Mouse (Mus musculus) erythroblast, adult 5-6 weeks (primary cell): ENCODE results near the gene Grik1. TPM values are rescaled to one million over a fixed set of nuclear protein-coding genes. Genes with fewer than 3 reads are reported as not detected.

Experiments used
- ATAC-seq: replicated peaks from 2 replicates; pipeline ENCODE4 v1.8.0; 2016; ENCODE audit warnings: moderate number of reproducible peaks, mild to moderate bottlenecking, moderate TSS enrichment, inconsistent platforms; ENCODE audit not compliant: poor library complexity, low FRiP score, severe bottlenecking
- total RNA-seq, 2 experiments: library from RNA; stranded (forward) in 1 of 2; stranded (reverse) in 1 of 2; fragments of 150-400 nt in 1 of 2; fragments of 200-764, 138-1000 nt in 1 of 2; gene quantifications; 2 replicates each; pipeline versions ENCODE4 v1.2.3 to v1.2.4; 2015 to 2017; ENCODE audit warnings: low replicate concordance in 2 of 2

Grik1 gene
- total RNA-seq, 2 experiments from 2014 or later = not detected

DNA sequence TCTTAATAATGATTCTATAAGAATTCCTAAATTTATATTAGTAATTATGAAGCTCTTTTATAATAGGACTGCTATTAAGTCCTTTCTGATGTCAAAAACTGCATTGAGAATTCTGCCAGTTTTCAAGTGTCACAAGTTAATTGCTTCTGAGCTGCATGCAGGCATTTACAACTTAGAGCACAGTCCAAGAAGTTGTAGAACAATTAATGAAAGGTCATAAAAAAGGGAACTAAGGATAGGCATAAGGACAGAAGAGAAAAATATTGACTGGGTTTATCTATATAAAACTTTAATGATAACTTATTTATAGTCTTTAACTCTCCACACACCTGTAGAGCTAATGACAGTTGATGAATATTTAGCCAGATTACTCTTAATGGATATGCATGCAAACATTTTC, 123.5 kb downstream of the Grik1 start:
- no peak for ATAC-seq

DNA sequence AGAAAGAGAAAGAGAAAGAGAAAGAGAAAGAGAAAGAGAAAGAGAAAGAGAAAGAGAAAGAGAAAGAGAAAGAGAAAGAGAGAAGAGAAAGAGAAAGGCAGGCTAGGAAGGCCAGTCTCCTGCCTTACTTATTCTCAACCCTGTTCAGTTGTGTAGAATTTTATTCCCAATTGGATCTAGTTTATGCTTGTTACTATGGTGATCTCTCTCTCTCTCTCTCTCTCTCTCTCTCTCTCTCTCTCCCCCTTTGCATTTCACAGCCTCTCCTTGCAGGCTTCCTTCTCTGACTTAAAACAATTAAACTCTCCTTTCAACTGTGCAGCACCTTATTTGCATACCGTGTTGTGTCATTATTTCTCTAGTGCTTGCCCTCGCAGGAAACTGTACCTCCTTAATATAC, 147.5 kb downstream of the Grik1 start:
- no peak for ATAC-seq

DNA sequence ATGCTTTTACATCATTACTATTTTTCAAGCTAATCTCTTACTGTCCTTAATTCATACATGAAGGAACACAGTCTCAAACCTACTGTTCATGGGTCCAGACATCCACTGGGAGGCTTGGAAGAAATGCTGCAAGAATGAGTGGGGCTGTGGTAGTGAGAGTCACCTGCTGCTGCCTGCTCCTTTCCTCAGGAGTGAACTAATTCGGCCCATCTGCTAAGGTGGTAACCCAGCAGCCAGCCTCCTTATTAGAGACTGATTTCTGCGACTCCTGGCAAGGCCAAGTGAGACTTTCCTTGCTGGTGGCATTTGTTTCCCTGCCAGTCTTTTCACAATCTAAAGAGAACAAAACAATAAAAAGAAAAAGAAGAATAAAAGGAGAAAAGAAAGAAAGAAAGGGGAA, 147.9 kb downstream of the Grik1 start:
- ATAC-seq = no peak

DNA sequence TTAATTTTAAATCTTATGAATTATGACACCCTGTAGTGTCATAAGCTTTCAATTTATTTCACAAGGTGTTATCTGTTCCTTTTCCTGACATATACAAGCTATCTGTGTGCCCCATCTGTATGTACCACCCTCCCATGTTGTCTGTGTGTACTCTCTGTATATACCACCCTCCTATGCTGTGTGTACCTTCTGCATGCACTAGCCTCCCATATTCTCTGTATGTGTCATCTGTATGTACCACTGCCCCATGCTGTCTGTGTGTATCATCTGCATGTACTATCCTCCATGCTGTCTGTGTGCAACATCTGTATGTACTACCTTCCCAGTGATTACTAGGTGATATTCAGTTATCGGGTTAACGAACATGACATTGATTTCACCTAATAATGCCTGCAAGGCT, 148.5 kb downstream of the Grik1 start:
- ATAC-seq = no peak

DNA sequence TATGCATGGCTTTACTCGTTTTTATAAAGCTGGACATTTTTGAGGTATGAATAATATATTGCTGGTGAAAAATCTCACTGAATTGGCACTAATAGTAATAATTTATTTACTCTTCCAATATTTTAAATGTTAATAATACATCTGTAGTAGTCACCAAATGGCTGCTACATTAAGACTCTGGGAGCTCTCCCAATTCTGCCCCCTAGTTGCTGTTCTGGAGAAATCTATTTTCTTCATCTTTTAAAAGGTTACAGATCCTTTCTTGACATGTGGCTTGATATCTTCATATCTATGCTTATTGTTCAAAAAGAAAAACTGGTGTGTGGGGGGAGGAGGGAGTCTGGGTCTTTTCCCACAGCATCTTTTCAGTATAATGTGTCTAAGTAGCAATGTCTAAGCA, 151.2 kb downstream of the Grik1 start:
- no peak for ATAC-seq

DNA sequence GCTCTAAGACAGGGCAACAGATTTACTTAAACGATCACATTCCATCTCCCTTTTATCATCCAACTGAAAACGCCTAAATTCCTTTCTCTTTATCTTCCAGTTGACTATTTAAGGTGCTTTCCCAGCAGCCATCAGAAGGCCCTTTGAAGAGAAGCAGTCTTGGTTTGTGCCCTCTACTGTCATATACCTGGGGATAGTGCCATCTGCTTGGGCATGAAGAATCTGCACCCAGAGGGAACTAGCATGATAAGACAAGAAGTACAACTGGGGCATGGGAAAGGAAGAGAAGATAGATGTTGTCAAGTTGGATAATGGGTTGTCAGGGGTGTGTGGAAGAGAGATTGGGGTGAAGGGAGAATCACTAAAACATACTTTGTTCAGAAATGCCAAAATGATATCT, 157.1 kb downstream of the Grik1 start:
- ATAC-seq = no peak

DNA sequence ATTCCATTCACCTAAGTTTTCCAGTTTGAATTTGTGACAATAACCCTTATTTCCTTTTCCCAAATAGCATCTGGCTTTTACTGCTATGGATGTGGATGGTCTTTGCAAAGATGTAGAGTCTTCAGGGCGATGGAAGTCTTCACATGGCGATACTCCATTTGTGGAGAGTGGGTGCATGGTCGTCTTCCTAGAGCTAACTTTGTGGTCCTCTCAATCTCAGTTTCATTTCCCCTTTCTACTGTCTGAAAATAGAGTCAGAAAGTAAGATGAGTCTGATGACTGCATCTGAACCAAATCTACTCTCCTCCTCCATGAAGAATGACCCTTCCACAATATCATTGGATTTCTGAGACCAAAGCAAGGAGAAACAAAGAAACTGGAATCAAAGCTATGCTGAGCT, 159.0 kb downstream of the Grik1 start:
- no peak for ATAC-seq

DNA sequence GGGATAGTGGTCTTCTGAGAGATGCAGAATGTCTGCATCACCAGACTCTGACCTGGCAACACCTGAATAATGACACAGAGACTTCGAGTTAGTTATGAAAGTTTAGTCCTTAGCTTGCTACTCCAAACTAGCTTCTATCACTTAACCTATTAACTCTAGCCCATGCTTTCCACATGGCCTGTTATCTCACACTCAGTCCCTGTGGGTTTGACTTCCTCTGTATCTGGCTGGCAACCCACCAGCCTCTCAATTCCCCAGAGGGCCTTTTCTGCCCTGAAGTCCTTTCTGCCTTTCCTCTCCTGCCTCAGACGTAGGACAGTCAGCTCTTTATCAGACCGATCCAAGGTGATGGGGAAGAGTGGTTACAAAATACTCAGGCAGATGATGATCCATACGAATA, 165.0 kb downstream of the Grik1 start:
- ATAC-seq = no peak

DNA sequence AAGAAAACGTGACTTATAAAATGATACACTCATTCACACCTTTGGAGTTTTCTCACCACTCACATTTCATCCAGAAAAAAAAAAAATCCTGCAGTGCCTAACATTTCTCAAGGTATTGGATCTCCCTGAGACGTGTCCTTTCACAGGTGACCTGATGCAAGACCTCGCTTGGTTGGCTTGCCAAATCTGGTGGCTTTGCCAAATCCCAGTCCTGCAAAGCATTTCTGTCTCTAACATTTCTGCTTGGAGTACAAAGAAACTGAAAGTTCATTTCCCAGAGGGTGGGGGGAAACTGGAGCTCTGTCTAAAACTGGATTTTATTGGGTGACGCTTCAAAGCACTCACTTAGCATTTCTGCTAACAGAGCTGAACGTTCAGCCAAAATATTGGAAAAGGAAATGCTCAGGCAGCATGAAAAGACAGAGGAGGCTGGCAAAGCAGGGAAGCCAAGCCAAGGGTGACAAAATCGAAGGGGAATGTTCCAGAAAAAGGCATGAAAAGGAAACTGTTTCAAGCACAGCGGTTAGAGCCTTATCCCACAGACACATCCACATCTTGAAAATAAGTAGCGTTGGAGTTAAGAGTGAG, 177.4 kb downstream of the Grik1 start:
- ATAC-seq = no peak

DNA sequence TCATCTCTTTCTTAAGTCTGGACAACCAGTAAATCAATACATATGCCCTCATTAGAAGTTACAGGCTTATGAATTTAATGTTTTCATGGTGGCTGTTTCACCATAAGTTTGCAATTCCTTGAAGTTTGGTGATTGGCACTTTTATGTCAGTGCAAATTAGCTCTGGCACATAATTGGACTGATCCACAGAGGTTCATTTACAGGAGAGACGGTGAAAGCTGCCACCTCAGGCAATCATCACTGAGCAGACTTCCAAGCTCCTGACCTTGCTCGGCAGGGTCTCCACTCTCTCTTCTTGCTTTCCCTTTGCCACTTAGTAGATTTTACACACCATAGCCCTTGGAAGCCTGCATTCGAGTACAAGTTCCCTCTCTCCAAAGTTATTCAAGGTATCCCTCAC, 178.6 kb downstream of the Grik1 start:
- ATAC-seq = no peak

DNA sequence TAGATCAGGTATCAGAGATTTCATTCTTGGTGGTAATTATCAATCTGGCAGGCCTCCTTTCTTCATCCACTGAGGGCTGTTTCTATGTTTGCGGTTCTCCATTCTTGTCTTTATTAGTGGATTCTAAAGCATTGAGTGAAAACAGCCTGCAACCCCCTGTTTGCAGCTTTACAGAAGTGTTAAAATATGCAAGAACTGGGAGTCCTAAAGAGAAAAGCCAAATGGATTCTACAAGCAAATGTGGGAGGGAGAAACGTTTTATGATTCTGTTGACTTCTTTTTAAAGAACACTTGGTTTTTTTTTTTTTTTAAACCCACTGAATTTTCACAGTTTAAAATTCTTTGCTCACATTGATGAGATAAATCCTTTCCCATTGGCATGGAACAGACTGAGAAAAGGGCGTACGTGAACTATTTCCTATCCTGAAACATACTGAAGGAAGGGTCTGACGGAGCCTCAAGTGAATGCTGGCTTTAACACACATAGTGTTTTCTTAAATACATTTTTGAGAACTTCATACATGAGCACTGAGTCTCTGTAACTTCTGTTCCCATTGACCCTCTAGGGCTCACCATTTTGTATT, 195.8 kb downstream of the Grik1 start:
- no peak for ATAC-seq

DNA sequence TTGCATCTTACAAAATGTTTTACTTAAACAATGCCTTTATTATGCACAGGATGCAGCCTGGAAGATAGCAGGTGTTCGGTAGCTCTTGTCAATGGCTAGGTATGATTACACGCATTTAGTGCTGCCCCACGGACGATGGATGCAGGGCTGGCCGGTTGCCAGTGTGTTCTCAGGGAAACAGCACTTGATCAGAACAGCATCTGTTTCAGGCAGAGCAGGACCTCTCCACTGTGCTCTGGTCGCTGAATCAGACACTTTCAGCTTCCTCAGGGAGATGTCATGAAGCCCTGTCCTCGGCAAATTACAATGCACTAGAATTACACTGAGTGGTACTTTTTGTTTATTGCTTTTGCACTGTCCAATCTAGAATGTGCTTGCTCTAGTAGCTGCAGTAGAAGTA, 202.8 kb downstream of the Grik1 start:
- ATAC-seq = no peak

DNA sequence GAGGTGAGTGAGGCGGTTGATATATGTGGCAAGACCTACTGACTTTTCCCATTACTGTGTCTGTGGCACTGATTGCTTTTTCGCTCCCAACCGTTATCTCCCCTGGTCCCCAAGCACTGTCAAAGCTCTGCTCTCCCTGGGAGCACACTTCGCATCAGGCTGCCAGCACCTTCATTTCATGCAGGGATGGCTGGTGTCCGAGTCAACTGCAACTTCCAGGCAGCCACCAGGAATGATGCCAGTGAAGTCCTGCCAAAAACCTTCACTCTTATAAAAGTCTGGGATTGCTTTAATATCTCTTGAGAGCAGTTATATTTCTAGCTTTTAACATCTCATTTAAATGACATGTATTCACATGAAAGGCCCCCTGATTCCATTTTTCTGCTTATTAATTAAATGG, 215.3 kb downstream of the Grik1 start:
- no peak for ATAC-seq

DNA sequence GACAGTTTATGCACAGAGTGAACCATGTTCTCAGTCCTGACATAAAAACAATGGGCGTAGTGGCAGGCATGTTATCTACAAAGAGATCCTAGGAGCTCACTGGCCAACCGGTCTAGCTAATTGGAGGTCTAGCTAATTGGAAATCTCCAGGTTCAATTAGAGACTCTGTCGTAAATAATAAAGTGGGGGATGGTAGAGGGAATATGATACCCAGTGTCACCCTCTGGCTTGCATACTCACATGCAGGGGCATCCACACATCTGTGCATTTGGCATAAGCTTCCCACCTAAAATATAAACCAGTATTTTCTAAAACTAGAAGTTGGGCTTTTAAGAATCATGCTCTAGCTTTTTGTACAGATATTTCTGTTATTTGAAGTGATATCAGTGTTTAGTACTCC, 229.1 kb downstream of the Grik1 start:
- ATAC-seq = no peak

DNA sequence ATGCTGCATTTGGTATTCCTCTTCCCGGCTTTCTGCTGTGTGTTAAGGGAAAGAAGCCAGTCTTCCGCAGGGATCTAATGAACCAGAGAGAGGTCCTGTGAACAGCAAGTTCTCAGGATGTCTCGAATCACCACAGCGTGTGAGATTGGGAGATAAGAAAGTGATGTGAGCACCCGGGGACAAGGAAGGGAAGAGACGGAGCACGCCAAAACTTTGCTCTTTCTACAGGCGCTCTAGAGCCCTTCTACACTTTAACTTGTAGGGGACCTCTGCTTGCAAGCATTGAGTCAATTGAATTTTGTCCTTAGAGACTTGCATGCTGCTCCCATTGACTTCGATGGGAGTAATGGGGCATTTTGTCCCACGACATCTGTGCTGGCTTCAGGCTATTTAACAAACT, 241.9 kb downstream of the Grik1 start:
- no peak for ATAC-seq

DNA sequence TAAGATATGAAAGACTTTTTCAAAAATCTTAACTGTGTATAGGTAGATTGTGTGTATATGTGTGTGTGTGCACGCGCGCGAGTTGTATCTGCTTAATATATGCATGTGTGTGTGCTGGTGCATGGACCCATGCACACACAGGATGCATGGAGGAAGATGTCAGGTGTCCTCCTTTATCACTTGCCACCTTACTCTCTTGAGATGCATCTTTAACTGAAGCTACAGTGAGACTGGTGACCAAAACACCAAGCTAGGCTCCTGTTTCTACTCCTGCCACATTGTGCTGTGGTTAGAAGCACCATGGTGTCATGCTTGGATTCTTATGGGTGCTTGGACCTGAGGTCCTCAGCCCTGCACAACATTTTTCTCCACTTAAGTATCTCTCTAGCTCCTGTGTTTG, 245.7 kb downstream of the Grik1 start:
- no peak for ATAC-seq

DNA sequence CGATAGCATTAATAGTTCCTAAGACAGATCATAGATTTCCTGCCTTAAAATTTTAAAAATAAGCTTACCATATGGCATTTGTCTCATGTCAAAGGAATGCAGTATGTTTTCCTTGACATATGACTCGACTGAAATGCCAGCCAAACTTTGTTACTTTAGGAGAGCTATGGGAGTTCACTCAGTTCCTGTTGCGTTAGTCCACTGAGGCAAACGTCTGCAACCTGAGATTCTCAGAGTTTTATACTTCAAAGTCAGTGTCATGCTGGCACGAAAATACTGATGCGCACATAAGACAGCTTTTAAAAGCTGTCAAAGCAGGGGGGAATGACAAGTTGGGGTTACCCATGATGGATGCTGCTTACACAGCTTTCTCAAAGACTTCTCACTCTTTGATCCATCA, 247.6 kb downstream of the Grik1 start:
- no peak for ATAC-seq

DNA sequence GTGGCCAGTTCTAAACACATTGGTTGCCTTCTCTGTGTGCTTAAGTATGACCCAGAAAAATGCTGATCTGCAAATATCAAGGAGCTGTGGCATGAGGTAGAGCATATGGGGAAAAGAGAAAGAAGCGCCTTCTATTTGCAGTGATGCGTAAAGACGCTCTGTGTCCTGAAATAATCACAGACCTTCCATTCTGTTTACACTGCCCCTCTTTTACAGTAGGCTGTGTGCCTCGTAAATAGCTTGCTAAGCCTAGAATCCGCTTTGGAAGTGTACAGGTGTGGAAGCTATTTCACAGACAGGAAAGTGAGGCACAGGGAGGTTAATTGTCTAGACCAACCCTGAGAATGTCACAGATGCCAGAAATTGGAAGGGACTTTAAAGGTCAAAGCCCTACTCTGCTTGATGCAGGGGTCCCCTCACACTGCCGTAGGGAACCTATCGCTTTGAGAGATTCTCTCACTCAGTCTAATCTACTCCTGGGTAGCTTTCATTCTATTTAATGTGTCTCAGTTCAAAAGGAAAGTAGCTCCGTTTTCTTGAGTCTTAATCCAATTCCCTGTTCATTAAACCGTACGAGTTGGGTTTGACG, 251.5 kb downstream of the Grik1 start:
- ATAC-seq = no peak

DNA sequence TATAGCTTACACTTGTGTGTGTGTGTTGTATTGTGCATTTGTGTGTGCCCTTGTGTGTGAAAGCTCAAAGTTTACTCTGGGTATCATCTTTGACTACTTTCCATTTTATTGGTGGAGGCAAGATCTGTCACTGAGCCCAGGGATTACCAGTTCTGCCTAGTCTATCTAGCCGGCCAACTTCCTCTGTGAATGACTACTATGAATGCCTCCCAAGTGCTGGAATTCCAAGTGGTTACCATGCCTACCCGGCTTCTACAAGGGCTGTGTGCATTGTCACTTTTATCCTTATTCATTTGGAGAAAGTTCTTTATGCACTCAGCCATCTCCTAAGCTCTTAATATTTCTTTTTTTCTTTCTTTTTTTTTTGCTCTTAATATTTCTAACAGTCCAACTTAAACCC, 301.3 kb downstream of the Grik1 start:
- ATAC-seq = no peak

DNA sequence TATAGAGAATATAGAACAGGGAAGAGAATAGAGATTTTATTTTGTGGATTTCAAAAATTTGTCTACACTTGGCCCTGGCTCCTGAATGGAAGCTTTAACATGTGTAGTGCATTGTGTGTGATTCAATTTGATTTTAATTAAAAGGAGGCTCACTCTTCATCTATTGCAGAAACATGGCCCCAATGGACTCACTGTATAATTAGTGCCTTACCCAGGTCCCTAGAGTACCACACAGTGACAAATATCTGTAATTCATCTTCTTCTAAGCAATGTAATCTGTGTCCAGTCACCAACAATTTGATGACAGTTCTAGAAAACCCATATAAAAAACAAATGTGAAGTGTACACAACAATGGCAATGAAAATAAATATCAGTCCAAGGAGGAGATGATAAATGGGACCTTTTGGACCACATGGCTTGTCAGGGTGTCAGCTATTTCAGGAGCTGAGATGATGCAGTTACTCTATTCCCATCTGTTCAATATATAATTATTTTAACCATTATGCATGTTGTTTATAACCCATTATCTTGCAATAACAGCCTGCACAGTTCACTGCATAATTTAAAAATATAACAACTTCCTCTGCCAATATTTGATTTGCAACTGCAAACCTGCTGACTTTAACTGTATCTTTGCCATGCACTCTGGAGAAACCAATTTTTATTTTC, 305.7 kb downstream of the Grik1 start:
- no peak for ATAC-seq

DNA sequence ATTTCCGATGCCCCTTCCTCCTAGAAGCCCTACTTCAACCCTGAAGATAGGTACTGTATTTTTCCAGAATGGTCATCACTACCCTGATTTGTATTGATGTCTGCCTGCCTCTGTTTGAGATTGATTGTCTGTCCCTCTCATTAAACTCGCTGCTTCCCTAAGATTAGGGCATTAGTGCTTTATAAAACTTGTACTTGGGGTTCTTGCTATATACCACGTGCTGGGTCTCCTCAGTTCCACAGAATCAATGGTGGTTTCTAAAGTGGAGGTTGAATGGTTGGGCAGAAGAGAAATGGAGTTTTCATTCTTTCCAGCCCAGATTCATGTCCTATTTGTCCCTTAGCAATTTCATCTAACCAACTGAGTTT, 316.0 kb downstream of the Grik1 start:
- ATAC-seq = no peak
